Mouse (Mus musculus): ENCODE results near the gene Adprh.

- TF ChIP-seq CTCF (IDR thresholded peaks at IDR 0.05) (peak; percentile 25), EP300 (IDR thresholded peaks at IDR 0.05; ENCODE audit: insufficient read depth, low read depth, low read length) (0 out of 2 replicates have a peak, but pooled peaks have one; percentile 13)
Measured at GRCm38 (mm10) chr16:38452442-38453202, at the start of gene Adprh.

Data from heart, adult 2 months (tissue).